ENCODE assay signal across 8 mouse cellular contexts in genomic region chr9:107631861-107632260, GRCm38 (mm10). TPM values are rescaled to one million over a fixed set of nuclear protein-coding genes. Genes with fewer than 3 reads are reported as not detected.
DNase-seq lines count a peak whose midpoint lies in the region; ATAC-seq and TF ChIP-seq lines count a peak whose summit lies in the region.

No protein-coding gene starts in this region.

- TF ChIP-seq CTCF in layer of hippocampus, adult 2 months (conservative IDR thresholded peaks at IDR 0.05), result no peak

- WGBS in forebrain, embryonic 10.5 days, result 64% methylated on average over 8 of the region's 8 CpGs
- WGBS in limb, embryonic 10.5 days, result 91% methylated on average over 8 of the region's 8 CpGs
- 70% methylated on average over 8 of the region's 8 CpGs for WGBS in neural tube, embryonic 13.5 days

- H3K9ac ChIP-seq in neural tube, embryonic 13.5 days, result peak overlapping the region; percentile 96

- H3K4me3 ChIP-seq in layer of hippocampus, adult 2 months, result peak overlapping the region; percentile 95; the same call in 1 of the 2 replicates
- H3K4me3 ChIP-seq in forebrain, embryonic 10.5 days, result peak overlapping the region; percentile 80
- H3K4me3 ChIP-seq in limb, embryonic 10.5 days, result peak overlapping the region; percentile 95
- H3K4me3 ChIP-seq in neural tube, embryonic 13.5 days, result peak overlapping the region; percentile 85

- H3K27ac ChIP-seq in layer of hippocampus, adult 2 months, result peak overlapping the region; percentile 92
- H3K27ac ChIP-seq in forebrain, embryonic 10.5 days, result peak overlapping the region; percentile 97
- H3K27ac ChIP-seq in limb, embryonic 10.5 days, result peak overlapping the region; percentile 95
- peak overlapping the region; percentile 98 for H3K27ac ChIP-seq in neural tube, embryonic 13.5 days (replicated peaks)

- peak overlapping the region; percentile 99 for H3K4me2 ChIP-seq in neural tube, embryonic 13.5 days

- H3K9me3 ChIP-seq in forebrain, embryonic 10.5 days, result no peaks in the 10 kb centered on the region
- no peaks in the 10 kb centered on the region for H3K9me3 ChIP-seq in limb, embryonic 10.5 days (replicated peaks)
- no peaks in the 10 kb centered on the region for H3K9me3 ChIP-seq in neural tube, embryonic 13.5 days

- H3K36me3 ChIP-seq in forebrain, embryonic 10.5 days (replicated peaks), result peaks cover 58% of the 10 kb centered on the region
- peaks cover 48% of the 10 kb centered on the region for H3K36me3 ChIP-seq in limb, embryonic 10.5 days
- H3K36me3 ChIP-seq in neural tube, embryonic 13.5 days, result no peaks in the 10 kb centered on the region

- DNase-seq in layer of hippocampus, adult 2 months (ENCODE audit: low spot score in 2 of 2), result no peak
- no peak for DNase-seq in layer of hippocampus, adult 11-12 months (ENCODE audit: low spot score)
- DNase-seq in forebrain, embryonic 10.5 days (ENCODE audit: extremely low spot score, low spot score), result no peak
- DNase-seq in limb, embryonic 10.5 days (ENCODE audit: low spot score), result no peak
- no peak for DNase-seq in ovary, adult 18-20 months (ENCODE audit: low spot score)
- DNase-seq in gastrocnemius, postnatal 10 days, result no peak
- no peak for DNase-seq in right cerebral cortex, adult 18-20 months

- H3K27me3 ChIP-seq in forebrain, embryonic 10.5 days (ENCODE audit: poor library complexity, severe bottlenecking), result no peaks in the 10 kb centered on the region
- no peaks in the 10 kb centered on the region for H3K27me3 ChIP-seq in limb, embryonic 10.5 days (ENCODE audit: low read depth, poor library complexity, severe bottlenecking)
- no peaks in the 10 kb centered on the region for H3K27me3 ChIP-seq in neural tube, embryonic 13.5 days

- ATAC-seq in neural tube, embryonic 13.5 days (ENCODE audit: low read depth), result no peak

- peaks cover 99% of the 10 kb centered on the region for H3K4me1 ChIP-seq in forebrain, embryonic 10.5 days
- peaks cover 96% of the 10 kb centered on the region for H3K4me1 ChIP-seq in limb, embryonic 10.5 days
- peaks cover 92% of the 10 kb centered on the region for H3K4me1 ChIP-seq in neural tube, embryonic 13.5 days (replicated peaks)

RNA-seq across cellular contexts. Expression of gene Gnai2, which starts 3.3 kb away (rescaled TPM):
- 100 to 1,000 TPM; 208 to 222 TPM for total RNA-seq in layer of hippocampus, adult 2 months (2021)
- 526 and 533 TPM in 2 replicates for polyA plus RNA-seq in forebrain, embryonic 10.5 days (2016; fragmentation: Nextera tagmentation; extraction: Ambion mirVana)
- polyA plus RNA-seq in limb, embryonic 10.5 days (2016; fragmentation: Nextera tagmentation; extraction: Ambion mirVana), result 355 and 403 TPM in 2 replicates
- polyA plus RNA-seq in neural tube, embryonic 13.5 days (2015; fragmentation: Nextera tagmentation; extraction: Ambion mirVana), result 350 and 384 TPM in 2 replicates
- 100 to 1,000 TPM; 193 to 231 TPM for total RNA-seq in gastrocnemius, postnatal 10 days (2021)

RNA-seq across cellular contexts. Expression of gene Sema3b, which starts 22.8 kb away (rescaled TPM):
- total RNA-seq in layer of hippocampus, adult 2 months (2021), result 1 to 10 TPM; 1.9 to 2.2 TPM
- 1.4 and 2.0 TPM in 2 replicates for polyA plus RNA-seq in forebrain, embryonic 10.5 days (2016; fragmentation: Nextera tagmentation; extraction: Ambion mirVana)
- 2.2 and 3.6 TPM in 2 replicates for polyA plus RNA-seq in limb, embryonic 10.5 days (2016; fragmentation: Nextera tagmentation; extraction: Ambion mirVana)
- polyA plus RNA-seq in neural tube, embryonic 13.5 days (2015; fragmentation: Nextera tagmentation; extraction: Ambion mirVana), result 6.5 and 9.0 TPM in 2 replicates
- 10 to 100 TPM; 41.8 to 51.3 TPM for total RNA-seq in gastrocnemius, postnatal 10 days (2021)

RNA-seq across cellular contexts. Expression of gene Slc38a3, which starts 37.5 kb away (rescaled TPM):
- 10 to 100 TPM; 55.7 to 65.0 TPM for total RNA-seq in layer of hippocampus, adult 2 months (2021)
- 8.8 and 9.0 TPM in 2 replicates for polyA plus RNA-seq in forebrain, embryonic 10.5 days (2016; fragmentation: Nextera tagmentation; extraction: Ambion mirVana)
- 3.9 and 4.3 TPM in 2 replicates for polyA plus RNA-seq in limb, embryonic 10.5 days (2016; fragmentation: Nextera tagmentation; extraction: Ambion mirVana)
- polyA plus RNA-seq in neural tube, embryonic 13.5 days (2015; fragmentation: Nextera tagmentation; extraction: Ambion mirVana), result 23.9 and 25.6 TPM in 2 replicates
- total RNA-seq in gastrocnemius, postnatal 10 days (2021), result 10 to 100 TPM; 17.6 to 20.4 TPM

RNA-seq across cellular contexts. Expression of gene Ifrd2, which starts 44.4 kb away (rescaled TPM):
- total RNA-seq in layer of hippocampus, adult 2 months (2021), result 10 to 100 TPM; 13.7 to 15.2 TPM
- polyA plus RNA-seq in forebrain, embryonic 10.5 days (2016; fragmentation: Nextera tagmentation; extraction: Ambion mirVana), result 58.6 and 66.8 TPM in 2 replicates
- polyA plus RNA-seq in limb, embryonic 10.5 days (2016; fragmentation: Nextera tagmentation; extraction: Ambion mirVana), result 55.0 and 69.4 TPM in 2 replicates
- polyA plus RNA-seq in neural tube, embryonic 13.5 days (2015; fragmentation: Nextera tagmentation; extraction: Ambion mirVana), result 13.5 and 17.4 TPM in 2 replicates
- 10 to 100 TPM; 34.6 to 40.4 TPM for total RNA-seq in gastrocnemius, postnatal 10 days (2021)

RNA-seq across cellular contexts. Expression of gene Gnat1, which starts 47.7 kb away (rescaled TPM):
- under 1 TPM in 1 of 2 experiments, not detected in 1; 0.17 TPM for total RNA-seq in layer of hippocampus, adult 2 months (2021)
- polyA plus RNA-seq in forebrain, embryonic 10.5 days (2016; fragmentation: Nextera tagmentation; extraction: Ambion mirVana), result 3.9 and 4.1 TPM in 2 replicates
- polyA plus RNA-seq in limb, embryonic 10.5 days (2016; fragmentation: Nextera tagmentation; extraction: Ambion mirVana), result 2.6 and 3.3 TPM in 2 replicates
- polyA plus RNA-seq in neural tube, embryonic 13.5 days (2015; fragmentation: Nextera tagmentation; extraction: Ambion mirVana), result 0.96 and 2.4 TPM in 2 replicates
- total RNA-seq in gastrocnemius, postnatal 10 days (2021), result not detected
